Mouse (Mus musculus) hindbrain, embryonic 16.5 days (tissue): ENCODE measurements at regions not wholly inside any gene's neighbourhood (a gene's known extent, or its start where the extent isn't known, plus 50 kb on each side); places are given as distances from the start of the nearest gene placed in this dataset.

Experiments
- ATAC-seq: fragments of 200-750 bp; cut with Nextera tagmentation; 2 replicates; pipeline ENCODE4 v1.8.0; 2017; ENCODE audit warnings: moderate TSS enrichment, moderate library complexity
- H3K27ac ChIP-seq: fragments of 300-500 bp; sonication (generic); 2 replicates; pipeline ENCODE4 v1.5.1; 2014; ENCODE audit warnings: low read depth, mild to moderate bottlenecking, control low read depth, low read length, moderate library complexity
- H3K27me3 ChIP-seq: fragments of 300-500 bp; sonication (generic); replicated peaks from 2 replicates; pipeline ENCODE4 v1.6.1; 2014; ENCODE audit warnings: low read length; ENCODE audit not compliant: control insufficient read depth, insufficient read depth
- H3K36me3 ChIP-seq: fragments of 300-500 bp; sonication (generic); 2 replicates; pipeline ENCODE4 v1.6.1; 2014; ENCODE audit warnings: mild to moderate bottlenecking, low read length, moderate library complexity, mixed read lengths; ENCODE audit not compliant: control insufficient read depth, insufficient read depth
- H3K4me1 ChIP-seq: fragments of 300-500 bp; sonication (generic); 2 replicates; pipeline ENCODE4 v1.6.1; 2014; ENCODE audit warnings: low read depth, low read length; ENCODE audit not compliant: control insufficient read depth, insufficient read depth
- H3K4me2 ChIP-seq: fragments of 300-500 bp; sonication (generic); 2 replicates; pipeline ENCODE4 v1.6.1; 2014; ENCODE audit warnings: mild to moderate bottlenecking, low read length, control low read depth, moderate library complexity
- H3K4me3 ChIP-seq: fragments of 300-500 bp; sonication (generic); 2 replicates; pipeline ENCODE4 v1.5.1; 2014; ENCODE audit warnings: mild to moderate bottlenecking, low read length, control low read depth, moderate library complexity
- H3K9ac ChIP-seq: fragments of 300-500 bp; sonication (generic); 2 replicates; pipeline ENCODE4 v1.6.1; 2014; ENCODE audit warnings: low read depth, mild to moderate bottlenecking, control low read depth, low read length, moderate library complexity
- H3K9me3 ChIP-seq: fragments of 300-500 bp; sonication (generic); 2 replicates; pipeline ENCODE4 v1.6.1; 2014; ENCODE audit warnings: mild to moderate bottlenecking, low read length, moderate library complexity; ENCODE audit not compliant: control insufficient read depth
- WGBS: fragments of 180-500 bp; shearing (Covaris S2); extraction: QIAGEN DNeasy Blood & Tissue Kit; methylation state at CpG from one replicate; pipeline ENCODE4 v1.1.7; 2014; 5-methylcytosine and 5-hydroxymethylcytosine counted together

DNA sequence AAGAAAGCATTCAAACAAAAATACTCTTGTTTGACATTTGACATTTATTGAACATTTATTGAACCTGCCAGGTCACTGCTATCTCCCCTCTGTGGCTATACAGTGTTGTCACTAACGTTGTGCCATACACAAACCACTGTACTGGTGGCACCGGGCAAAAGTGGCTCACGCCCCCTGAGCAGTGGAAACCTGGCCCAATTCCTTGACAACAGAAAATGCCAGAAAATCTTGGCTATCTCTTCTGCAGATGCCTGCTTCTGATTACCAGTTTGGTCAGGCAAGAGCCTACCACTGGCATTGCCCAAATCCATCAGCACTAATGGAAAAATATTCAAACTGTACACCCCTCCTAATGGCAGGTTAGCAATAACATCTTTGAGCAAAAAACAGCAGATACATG is 58.9 kb upstream of the Crim1 start:
- no peaks in the 10 kb centered on the region for H3K36me3 ChIP-seq
- no peaks in the 10 kb centered on the region; the same call in 1 of the 2 replicates for H3K9me3 ChIP-seq
- H3K4me3 ChIP-seq: no peak overlapping the region
- no peak overlapping the region for H3K4me2 ChIP-seq
- no peaks in the 10 kb centered on the region for H3K27me3 ChIP-seq
- no peak overlapping the region for H3K9ac ChIP-seq
- ATAC-seq: no peak
- no peak overlapping the region for H3K27ac ChIP-seq
- H3K4me1 ChIP-seq: no peaks in the 10 kb centered on the region
- 78% methylated on average over 3 of the region's 3 CpGs for WGBS

DNA sequence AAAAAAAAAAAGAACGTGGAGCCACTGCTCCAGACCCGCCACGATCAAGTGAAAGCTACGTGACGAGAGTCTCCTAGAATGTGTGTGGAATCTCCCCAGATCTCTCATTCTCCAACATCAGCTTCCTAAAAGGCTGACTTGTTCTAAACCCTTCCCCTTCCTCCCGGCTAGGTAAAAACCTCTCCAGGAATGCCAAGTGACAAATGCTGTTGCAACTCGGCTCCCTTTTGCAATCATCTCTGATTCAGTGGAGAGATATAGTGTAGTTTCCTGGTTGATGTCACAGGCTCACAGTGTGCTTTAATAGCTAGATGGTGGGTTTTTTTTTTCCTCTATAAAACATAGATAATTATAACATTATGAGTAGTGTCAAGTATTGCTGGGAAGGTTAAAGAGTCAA is 57.6 kb upstream of the Crim1 start:
- no peaks in the 10 kb centered on the region for H3K36me3 ChIP-seq
- H3K9ac ChIP-seq: no peak overlapping the region
- no peak overlapping the region for H3K4me3 ChIP-seq
- WGBS: 92% methylated on average over 7 of the region's 7 CpGs
- no peaks in the 10 kb centered on the region for H3K4me1 ChIP-seq
- H3K4me2 ChIP-seq: no peak overlapping the region
- H3K9me3 ChIP-seq: no peaks in the 10 kb centered on the region; the same call in 1 of the 2 replicates
- H3K27me3 ChIP-seq: no peaks in the 10 kb centered on the region
- no peak overlapping the region for H3K27ac ChIP-seq
- no peak for ATAC-seq

DNA sequence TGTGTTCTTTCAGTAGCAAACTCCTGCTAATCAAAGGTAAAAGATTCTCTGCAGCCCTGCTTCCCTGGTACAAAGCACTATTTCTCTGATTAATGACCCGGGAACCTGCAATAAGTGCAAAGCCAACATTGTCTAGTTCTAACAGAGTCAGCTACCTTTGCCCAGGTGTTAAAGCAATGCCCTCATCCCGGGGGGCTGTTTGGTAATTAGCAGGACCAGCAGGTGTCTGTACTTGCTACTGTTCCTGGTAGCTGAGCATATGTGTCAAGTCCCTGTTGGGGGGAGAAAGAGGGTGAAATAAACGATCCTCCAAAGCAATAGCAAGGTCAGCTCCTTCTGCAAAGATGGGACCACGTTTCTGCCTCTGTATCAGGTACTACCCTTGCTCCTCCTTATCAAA is 54.7 kb upstream of the Crim1 start:
- Histone ChIP-seq H3K4me3 (no peak overlapping the region), H3K4me1 (no peaks in the 10 kb centered on the region), H3K4me2 (no peak overlapping the region), H3K27ac (no peak overlapping the region), H3K27me3 (no peaks in the 10 kb centered on the region), H3K9ac (no peak overlapping the region), H3K36me3 (no peaks in the 10 kb centered on the region), H3K9me3 (no peaks in the 10 kb centered on the region; the same call in 1 of the 2 replicates)
- peak; percentile 71 for ATAC-seq
- WGBS: 58% methylated on average over 4 of the region's 4 CpGs
